Mouse (Mus musculus) forelimb bud, embryonic 11.5 days (tissue): Measurements from ENCODE around the gene Gdpgp1.

Source experiments
- DNase-seq: peaks from one replicate; pipeline ENCODE4 v3.0.0-alpha.2; 2012; ENCODE audit warnings: low read depth, low spot score

Gene Gdpgp1

DNA sequence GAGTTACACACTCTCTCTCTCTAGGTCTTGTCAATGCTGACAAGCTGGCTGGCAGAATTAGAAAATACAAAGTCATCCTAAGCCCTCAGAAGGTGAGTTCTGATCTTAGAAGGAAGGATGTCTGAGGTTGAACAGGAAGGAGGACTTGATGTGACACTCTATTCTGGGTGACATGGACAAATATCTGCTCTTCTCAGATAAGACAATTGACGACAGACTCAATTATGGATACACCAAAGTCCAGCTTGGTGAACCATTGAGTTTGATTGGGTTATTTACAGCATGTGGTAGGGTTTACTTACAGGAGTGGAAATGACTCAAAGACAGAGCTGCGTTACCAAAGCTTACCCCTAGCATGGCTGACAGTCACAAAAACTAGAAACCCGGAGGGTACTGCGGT, 43.7 kb downstream of the Gdpgp1 start:
- DNase-seq = no peak

DNA sequence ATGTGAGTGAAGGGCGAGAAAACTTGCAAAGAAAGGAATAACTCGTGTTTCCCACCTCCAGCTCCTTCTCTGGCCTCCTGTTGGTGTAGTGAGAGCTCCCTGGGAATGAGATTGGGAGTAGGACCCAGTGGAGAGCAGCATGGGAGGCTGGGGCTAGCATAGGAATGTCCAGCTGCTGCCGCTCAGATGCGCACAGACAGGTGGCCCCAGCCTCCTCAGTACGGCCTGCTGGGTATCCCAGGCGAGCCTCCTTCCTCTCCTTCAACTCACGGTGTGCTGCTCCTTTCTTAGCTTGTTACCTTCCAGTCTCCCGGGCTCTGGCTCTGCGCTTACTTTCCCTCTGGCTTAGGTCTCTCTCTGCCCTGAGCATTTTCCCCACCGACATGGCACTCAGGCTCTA, 47.4 kb downstream of the Gdpgp1 start:
- no peak for DNase-seq

DNA sequence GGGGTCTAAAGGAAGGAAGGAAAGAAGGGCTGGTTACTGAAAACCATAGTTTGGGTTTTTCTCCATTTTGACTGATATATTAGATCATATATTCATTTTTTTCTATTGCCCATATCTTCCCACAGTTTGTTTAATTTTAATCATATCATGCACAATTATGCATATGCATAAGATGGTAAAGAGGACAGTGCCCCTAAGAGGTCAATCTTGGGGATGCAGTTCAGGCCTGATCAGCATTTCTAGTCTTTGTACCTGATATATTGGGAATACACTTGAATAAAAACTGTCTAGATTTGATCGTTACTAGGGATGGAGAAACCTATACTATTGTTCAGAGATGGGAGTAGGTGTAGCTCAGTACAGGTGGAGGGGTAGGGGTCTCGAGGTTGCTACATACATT, 48.3 kb downstream of the Gdpgp1 start:
- no peak for DNase-seq

DNA sequence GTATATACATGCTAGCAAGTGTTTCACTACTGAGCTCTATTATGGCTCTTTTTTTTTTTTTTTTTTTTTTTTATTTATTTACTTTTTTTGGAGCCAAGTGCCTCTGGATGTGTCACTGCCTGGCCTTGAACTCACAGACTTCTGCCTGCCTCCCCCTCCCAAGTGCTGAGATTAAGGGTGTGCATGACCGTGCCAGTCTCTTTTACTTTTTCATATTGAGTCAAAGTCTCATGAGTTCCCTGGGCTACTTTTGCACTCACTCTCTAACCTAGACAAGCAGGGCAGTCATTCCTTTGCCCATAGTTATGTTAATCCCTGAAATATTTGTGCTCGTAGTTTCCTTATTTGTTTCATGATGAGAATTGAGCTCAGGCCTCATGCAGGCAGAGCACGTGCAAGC, 49.0 kb downstream of the Gdpgp1 start:
- no peak for DNase-seq

DNA sequence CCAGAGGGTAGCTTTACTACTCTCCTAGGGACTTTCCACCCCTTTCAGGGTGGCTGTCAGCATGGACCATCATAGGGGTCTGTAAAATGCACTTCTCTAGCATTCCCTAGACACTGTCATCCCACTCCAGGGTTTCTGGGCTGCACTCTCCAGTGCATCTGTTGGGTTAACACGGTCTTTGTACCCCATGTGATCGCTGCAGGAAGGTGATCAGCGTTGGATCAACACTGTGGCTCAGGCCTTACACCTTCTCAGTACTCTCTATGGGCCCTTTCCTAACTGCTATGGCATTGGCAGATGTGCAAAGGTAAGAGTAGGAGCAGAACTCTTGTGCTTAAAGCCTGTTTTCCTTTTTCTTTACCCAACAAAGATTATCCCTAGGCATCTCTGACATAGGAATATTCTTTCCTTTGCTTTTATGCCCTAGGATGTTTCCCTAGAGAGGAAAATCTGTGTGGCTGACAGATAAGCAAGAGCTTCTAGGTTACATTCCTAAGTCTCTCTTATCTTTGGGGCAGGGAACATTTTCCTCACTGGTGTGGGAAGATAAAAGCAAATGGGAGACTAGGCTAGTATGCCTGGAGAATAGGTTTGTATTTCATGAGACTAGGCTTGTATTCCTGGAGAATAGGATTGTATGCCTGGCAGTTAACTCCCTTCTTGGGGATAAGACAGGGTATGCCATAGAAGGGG, 50.7 kb downstream of the Gdpgp1 start:
- no peak for DNase-seq

DNA sequence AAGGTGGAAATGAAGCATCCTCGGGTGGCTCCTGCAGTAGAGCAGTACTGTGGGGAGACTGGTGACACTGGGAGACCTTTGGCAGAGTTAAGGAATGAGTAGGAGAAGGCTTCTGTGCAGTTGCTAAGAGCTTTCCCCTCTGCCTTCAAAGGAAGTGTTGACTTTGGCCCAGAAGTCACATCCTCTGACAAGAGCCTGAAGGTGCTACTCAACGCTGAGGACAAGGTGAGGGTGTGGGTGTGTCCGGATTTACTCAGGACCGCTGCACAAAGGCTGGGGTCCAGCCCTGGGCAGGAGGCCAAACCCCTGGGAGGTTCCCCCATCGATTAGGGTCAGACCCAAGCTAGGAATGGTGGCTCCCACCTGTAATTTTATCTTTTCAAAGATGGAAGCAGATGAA, 51.7 kb downstream of the Gdpgp1 start:
- DNase-seq = no peak

DNA sequence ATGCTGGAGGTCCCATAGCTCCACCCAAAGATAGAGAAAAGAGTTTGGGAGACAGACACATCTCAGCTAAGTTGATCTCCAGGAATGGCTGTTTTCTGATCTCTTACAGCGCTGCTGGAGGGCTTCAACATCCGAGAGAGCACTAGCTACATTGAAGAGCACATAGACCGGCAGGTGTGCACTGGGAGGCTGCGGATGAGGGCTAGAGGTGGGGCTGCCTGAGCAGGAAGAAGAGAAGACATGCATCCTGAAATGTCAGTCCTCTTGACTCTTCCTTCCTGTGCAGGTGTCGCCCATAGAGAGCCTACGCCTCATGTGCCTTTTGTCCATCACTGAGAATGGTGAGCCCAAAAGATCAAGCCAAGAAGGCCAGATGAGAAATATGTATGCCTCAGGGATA, 53.1 kb downstream of the Gdpgp1 start:
- DNase-seq = no peak

DNA sequence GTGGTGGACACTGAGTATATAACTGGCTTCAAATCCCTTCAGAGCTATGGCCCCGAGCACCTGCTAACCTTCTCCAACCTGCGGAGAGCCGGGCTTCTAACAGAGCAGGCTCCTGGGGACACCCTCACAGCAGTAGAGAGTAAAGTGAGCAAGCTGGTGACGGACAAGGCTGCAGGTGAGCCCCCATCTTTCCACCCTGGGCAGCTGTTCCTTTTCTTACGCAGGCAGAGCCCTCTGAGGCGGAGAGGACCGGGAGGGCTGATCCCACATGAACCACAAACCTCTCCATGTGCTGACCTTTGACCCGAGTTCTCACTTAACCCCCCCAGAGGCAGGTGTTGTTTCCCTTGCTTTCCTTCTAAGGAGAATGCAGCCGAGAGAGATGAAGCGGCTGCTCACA, 55.1 kb downstream of the Gdpgp1 start:
- no peak for DNase-seq
